Mouse (Mus musculus): ENCODE results near the gene Arhgap32. TPM values are rescaled to one million over a fixed set of nuclear protein-coding genes. Genes with fewer than 3 reads are reported as not detected.

Arhgap32 gene
- polyA plus RNA-seq, 1 experiment from 2014 or later = 4.1 TPM

DNA sequence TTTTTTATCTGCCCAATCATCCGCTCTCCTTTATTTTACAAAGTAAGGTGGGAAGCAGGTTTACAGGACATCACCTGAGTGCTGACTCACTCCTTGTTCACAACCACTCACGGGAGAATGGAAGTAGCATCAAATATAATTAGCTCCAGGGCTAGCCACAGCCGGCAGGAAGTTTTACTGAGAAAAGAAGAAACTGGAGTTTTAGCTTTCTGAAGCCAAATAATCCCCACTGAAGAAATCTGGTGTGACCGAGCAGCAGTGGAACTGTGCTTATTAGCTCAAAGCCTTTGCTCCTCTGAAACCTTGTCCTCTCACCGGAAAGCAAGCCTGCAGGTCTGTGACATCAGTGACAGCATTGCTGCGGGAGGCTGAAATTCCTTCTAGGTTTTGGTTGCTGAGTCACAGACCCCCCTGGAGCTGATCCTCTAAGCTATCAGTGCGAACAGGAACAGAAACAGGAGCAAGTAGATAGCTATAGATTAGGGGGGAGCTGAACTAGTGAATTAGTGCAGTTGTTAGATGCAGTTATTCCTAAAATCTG lies 88.6 kb downstream of the Arhgap32 start:
- no peaks in the 10 kb centered on the region for H3K9me3 ChIP-seq (ENCODE audit: control insufficient read depth, low read length)
- no peak overlapping the region for H3K4me2 ChIP-seq (ENCODE audit: low read length)
- no peaks in the 10 kb centered on the region for H3K4me1 ChIP-seq (ENCODE audit: control insufficient read depth in 2 of 2, insufficient read depth in 2 of 2, low read length in 2 of 2)
- no peak for ATAC-seq (ENCODE audit: insufficient number of reproducible peaks, insufficient read depth, low FRiP score, low read depth)
- no peak overlapping the region for H3K27ac ChIP-seq (replicated peaks in 1 of 2; ENCODE audit: control insufficient read depth in 1 of 2, insufficient read depth in 1 of 2, low read depth in 2 of 2, low read length in 2 of 2)
- no peak overlapping the region for H3K4me3 ChIP-seq (ENCODE audit: control insufficient read depth in 1 of 2, insufficient read depth in 1 of 2, low read depth in 1 of 2, low read length in 2 of 2)
- 43% methylated on average over 7 of the region's 7 CpGs for WGBS
- no peaks in the 10 kb centered on the region for H3K27me3 ChIP-seq (ENCODE audit: control insufficient read depth, insufficient read depth, low read length)
- no peak overlapping the region for H3K9ac ChIP-seq (ENCODE audit: low read length)
- H3K36me3 ChIP-seq (ENCODE audit: control insufficient read depth, insufficient read depth, low read length) = no peaks in the 10 kb centered on the region

DNA sequence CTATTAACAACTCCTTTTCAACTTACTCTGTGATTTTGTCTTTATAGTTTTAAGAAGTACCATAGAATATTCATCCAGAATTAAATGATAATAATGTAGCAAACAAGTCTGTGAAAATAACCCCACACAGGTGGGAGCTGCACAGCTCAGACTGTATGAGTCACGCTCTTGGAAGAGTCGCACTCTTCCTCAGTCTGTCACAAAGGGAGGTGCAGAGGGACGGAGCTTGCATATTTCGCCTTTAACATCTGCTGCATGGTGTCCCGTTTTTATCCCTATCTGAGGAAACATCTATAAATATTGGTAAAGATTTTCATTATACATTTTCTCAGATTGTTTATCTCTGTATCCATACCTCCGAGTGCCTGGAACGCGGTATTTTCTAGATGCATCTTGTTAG lies 91.2 kb downstream of the Arhgap32 start:
- Histone ChIP-seq H3K4me1 (ENCODE audit: control insufficient read depth in 2 of 2, insufficient read depth in 2 of 2, low read length in 2 of 2) (no peaks in the 10 kb centered on the region), H3K36me3 (ENCODE audit: control insufficient read depth, insufficient read depth, low read length) (no peaks in the 10 kb centered on the region), H3K27me3 (ENCODE audit: control insufficient read depth, insufficient read depth, low read length) (no peaks in the 10 kb centered on the region), H3K9me3 (ENCODE audit: control insufficient read depth, low read length) (no peaks in the 10 kb centered on the region), H3K9ac (ENCODE audit: low read length) (no peak overlapping the region), H3K4me2 (ENCODE audit: low read length) (no peak overlapping the region), H3K27ac (replicated peaks in 1 of 2; ENCODE audit: control insufficient read depth in 1 of 2, insufficient read depth in 1 of 2, low read depth in 2 of 2, low read length in 2 of 2) (no peak overlapping the region), H3K4me3 (ENCODE audit: control insufficient read depth in 1 of 2, insufficient read depth in 1 of 2, low read depth in 1 of 2, low read length in 2 of 2) (no peak overlapping the region)
- WGBS = 88% methylated on average over 8 of the region's 8 CpGs
- ATAC-seq (ENCODE audit: insufficient number of reproducible peaks, insufficient read depth, low FRiP score, low read depth) = no peak

DNA sequence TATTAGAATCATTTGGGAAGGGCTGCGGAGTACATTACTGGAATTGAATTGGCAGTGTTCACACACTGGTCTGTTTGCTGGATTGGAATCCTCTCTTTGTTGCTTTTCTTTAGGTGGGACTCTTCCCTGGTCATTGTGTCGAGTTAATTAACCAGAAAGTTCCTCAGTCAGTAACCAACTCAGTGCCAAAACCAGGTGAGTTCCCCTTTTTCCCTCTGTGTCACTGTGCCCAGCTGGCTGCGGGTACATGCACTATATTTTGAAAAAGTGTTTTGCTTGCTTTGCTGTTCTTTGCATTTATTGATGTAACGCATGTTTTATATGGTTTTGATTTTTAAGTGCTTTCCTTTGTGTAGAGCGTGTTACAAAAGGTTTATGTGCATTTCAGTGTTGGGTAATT lies 92.1 kb downstream of the Arhgap32 start:
- Histone ChIP-seq H3K9ac (ENCODE audit: low read length) (no peak overlapping the region), H3K4me1 (ENCODE audit: control insufficient read depth in 2 of 2, insufficient read depth in 2 of 2, low read length in 2 of 2) (no peaks in the 10 kb centered on the region), H3K4me2 (ENCODE audit: low read length) (no peak overlapping the region), H3K27ac (replicated peaks in 1 of 2; ENCODE audit: control insufficient read depth in 1 of 2, insufficient read depth in 1 of 2, low read depth in 2 of 2, low read length in 2 of 2) (no peak overlapping the region), H3K4me3 (ENCODE audit: control insufficient read depth in 1 of 2, insufficient read depth in 1 of 2, low read depth in 1 of 2, low read length in 2 of 2) (no peak overlapping the region), H3K36me3 (ENCODE audit: control insufficient read depth, insufficient read depth, low read length) (no peaks in the 10 kb centered on the region), H3K9me3 (ENCODE audit: control insufficient read depth, low read length) (no peaks in the 10 kb centered on the region), H3K27me3 (ENCODE audit: control insufficient read depth, insufficient read depth, low read length) (no peaks in the 10 kb centered on the region)
- 93% methylated on average over 5 of the region's 5 CpGs for WGBS
- no peak for ATAC-seq (ENCODE audit: insufficient number of reproducible peaks, insufficient read depth, low FRiP score, low read depth)

DNA sequence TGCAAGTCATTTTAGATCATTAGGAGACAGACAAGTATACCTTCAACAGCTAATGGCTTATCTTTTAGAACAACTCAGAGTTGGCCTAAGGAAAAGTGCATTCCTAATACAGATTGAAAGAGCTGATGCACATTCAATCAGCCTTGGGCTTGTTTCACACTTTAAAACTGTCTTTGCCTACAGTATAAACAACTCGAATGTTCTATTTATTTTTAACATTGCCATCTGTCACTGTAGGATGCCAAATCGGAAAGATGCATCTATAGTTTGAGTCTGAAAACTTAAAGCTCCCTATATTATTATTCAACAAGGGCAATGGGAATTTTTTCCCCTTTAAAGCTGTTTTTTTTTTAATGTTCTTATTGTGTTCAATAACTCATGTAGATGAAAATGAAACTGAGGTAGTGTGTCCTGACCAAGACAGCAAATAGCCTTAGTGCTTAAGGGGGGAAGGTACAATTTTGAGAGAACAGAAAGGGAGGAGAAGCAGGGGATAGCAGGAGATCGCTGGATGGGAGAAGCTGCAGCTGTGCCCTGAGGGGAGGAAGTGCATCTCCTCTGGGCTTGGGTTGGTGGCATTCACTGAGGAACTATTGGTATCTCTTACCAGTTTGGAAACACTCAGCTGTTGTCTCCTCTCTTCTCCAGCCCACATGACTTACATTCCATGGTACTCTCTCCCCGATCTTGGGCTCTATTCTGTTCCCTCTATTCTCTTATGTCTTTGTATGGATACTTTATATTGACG lies 101.1 kb downstream of the Arhgap32 start:
- no peak for ATAC-seq (ENCODE audit: insufficient number of reproducible peaks, insufficient read depth, low FRiP score, low read depth)
- H3K4me1 ChIP-seq (ENCODE audit: control insufficient read depth in 2 of 2, insufficient read depth in 2 of 2, low read length in 2 of 2) = peaks cover 2 to 8% of the 10 kb centered on the region in 2 experiments; a peak in 3 of 4 replicates
- no peak overlapping the region for H3K4me2 ChIP-seq (ENCODE audit: low read length)
- H3K9me3 ChIP-seq (ENCODE audit: control insufficient read depth, low read length) = no peaks in the 10 kb centered on the region
- WGBS = 60% methylated on average over 5 of the region's 5 CpGs
- H3K9ac ChIP-seq (ENCODE audit: low read length) = no peak overlapping the region
- no peak overlapping the region for H3K27ac ChIP-seq (replicated peaks in 1 of 2; ENCODE audit: control insufficient read depth in 1 of 2, insufficient read depth in 1 of 2, low read depth in 2 of 2, low read length in 2 of 2)
- H3K4me3 ChIP-seq (ENCODE audit: control insufficient read depth in 1 of 2, insufficient read depth in 1 of 2, low read depth in 1 of 2, low read length in 2 of 2) = no peak overlapping the region
- H3K36me3 ChIP-seq (ENCODE audit: control insufficient read depth, insufficient read depth, low read length) = no peaks in the 10 kb centered on the region
- no peaks in the 10 kb centered on the region for H3K27me3 ChIP-seq (ENCODE audit: control insufficient read depth, insufficient read depth, low read length)

DNA sequence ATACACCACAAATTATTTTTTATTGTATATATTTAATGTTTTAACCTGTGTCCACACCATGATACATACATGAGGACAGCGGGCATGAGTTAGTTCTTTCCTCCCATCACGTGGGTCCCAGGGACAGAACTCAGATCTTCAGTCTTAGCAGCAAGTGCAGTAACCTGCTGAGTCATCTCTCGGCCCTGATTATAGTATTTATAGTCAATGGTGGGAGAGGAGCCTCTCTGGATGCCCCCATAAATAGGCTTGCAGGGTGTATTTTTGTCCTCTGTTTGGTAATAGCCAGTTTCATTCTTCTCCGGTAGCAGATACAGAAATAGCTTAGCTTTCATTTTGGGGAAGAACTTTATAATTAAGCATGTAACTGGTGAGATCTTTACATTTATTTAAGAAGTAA lies 103.5 kb downstream of the Arhgap32 start:
- Histone ChIP-seq H3K4me3 (ENCODE audit: control insufficient read depth in 1 of 2, insufficient read depth in 1 of 2, low read depth in 1 of 2, low read length in 2 of 2) (no peak overlapping the region), H3K36me3 (ENCODE audit: control insufficient read depth, insufficient read depth, low read length) (no peaks in the 10 kb centered on the region), H3K4me2 (ENCODE audit: low read length) (peak overlapping the region; percentile 22), H3K9me3 (ENCODE audit: control insufficient read depth, low read length) (no peaks in the 10 kb centered on the region), H3K27me3 (ENCODE audit: control insufficient read depth, insufficient read depth, low read length) (no peaks in the 10 kb centered on the region), H3K4me1 (ENCODE audit: control insufficient read depth in 2 of 2, insufficient read depth in 2 of 2, low read length in 2 of 2) (peaks cover 14 to 28% of the 10 kb centered on the region in 2 experiments), H3K27ac (replicated peaks in 1 of 2; ENCODE audit: control insufficient read depth in 1 of 2, insufficient read depth in 1 of 2, low read depth in 2 of 2, low read length in 2 of 2) (0 out of 4 replicates have a peak overlapping the region, but pooled peaks of 1 of the 2 experiments have one; percentile 30), H3K9ac (ENCODE audit: low read length) (no peak overlapping the region)
- ATAC-seq (ENCODE audit: insufficient number of reproducible peaks, insufficient read depth, low FRiP score, low read depth) = 0 out of 2 replicates have a peak, but pooled peaks have one; percentile 54
- WGBS = 37% methylated on average over 4 of the region's 4 CpGs

DNA sequence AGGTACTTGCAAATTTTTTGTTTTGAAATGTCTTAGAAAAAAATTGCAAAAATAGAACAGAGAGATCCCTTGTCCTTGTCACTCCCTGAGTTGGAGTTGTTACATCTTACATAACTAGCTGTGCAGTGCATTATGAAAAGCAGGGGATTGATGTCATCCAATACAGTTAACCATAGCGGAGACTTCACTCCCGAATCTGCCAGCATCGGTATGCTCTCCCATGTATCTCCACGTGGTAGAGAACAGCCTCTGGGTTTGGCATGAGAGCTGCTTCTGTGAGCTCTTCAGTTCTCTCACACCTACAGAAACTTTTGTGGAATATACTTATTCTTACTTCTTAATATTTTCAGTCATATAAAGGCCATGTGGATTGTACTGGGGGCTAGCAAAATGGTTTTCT lies 106.2 kb downstream of the Arhgap32 start:
- ATAC-seq (ENCODE audit: insufficient number of reproducible peaks, insufficient read depth, low FRiP score, low read depth) = no peak
- peaks cover 16 to 44% of the 10 kb centered on the region in 2 experiments for H3K4me1 ChIP-seq (ENCODE audit: control insufficient read depth in 2 of 2, insufficient read depth in 2 of 2, low read length in 2 of 2)
- 74% methylated on average over 4 of the region's 4 CpGs for WGBS

DNA sequence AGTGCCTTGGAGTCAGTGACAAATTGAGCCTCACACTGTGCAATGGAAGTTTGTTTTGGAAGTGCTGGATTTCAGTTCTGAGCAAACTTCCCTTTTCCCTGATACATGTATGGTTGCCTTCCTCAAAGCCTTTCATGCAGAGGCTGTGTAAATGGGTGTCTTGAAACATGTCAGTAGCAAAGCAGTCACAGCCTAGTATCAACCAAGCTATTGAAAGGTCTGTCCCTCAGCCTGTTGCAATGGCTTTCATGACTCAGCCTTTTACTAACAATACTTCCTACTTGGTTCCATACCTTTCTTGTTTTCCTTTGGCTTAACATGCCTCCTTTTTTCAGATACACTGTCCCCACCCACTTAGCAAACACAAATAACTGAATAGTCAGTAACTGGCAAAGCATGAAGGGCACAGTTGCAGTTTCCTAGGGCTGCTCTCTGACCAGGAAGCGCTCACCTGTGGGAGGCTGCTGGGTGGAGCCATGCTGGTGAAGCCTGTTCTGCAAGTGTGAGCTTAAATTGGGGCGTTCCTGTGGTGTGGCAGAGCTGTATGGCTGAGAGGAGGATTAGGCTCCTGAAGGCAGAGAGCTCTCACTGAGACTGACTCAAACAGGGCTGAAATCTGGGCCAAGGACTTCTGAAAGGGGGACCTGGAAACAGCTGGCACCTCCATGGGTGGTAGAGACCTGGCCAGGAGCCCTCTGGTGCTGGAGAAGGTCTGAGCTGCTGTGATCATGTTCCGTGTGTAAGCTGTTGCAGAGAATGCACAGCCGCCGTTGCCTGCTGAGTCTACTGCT lies 108.0 kb downstream of the Arhgap32 start:
- Histone ChIP-seq H3K27me3 (ENCODE audit: control insufficient read depth, insufficient read depth, low read length) (no peaks in the 10 kb centered on the region), H3K36me3 (ENCODE audit: control insufficient read depth, insufficient read depth, low read length) (no peaks in the 10 kb centered on the region), H3K4me2 (ENCODE audit: low read length) (peak overlapping the region; percentile 36), H3K9me3 (ENCODE audit: control insufficient read depth, low read length) (no peaks in the 10 kb centered on the region), H3K4me1 (ENCODE audit: control insufficient read depth in 2 of 2, insufficient read depth in 2 of 2, low read length in 2 of 2) (peaks cover 16 to 41% of the 10 kb centered on the region in 2 experiments), H3K27ac (replicated peaks in 1 of 2; ENCODE audit: control insufficient read depth in 1 of 2, insufficient read depth in 1 of 2, low read depth in 2 of 2, low read length in 2 of 2) (peak overlapping the region; percentile 20 to 41), H3K4me3 (ENCODE audit: control insufficient read depth in 1 of 2, insufficient read depth in 1 of 2, low read depth in 1 of 2, low read length in 2 of 2) (peak overlapping the region in 1 of 2 experiments; percentile 2; a peak in 2 of 4 replicates), H3K9ac (ENCODE audit: low read length) (peak overlapping the region; percentile 44; the same call in 1 of the 2 replicates)
- 26% methylated on average over 5 of the region's 5 CpGs for WGBS
- ATAC-seq (ENCODE audit: insufficient number of reproducible peaks, insufficient read depth, low FRiP score, low read depth) = no peak

More for the DNA sequence above, 106.2 kb downstream of the Arhgap32 start:
- Histone ChIP-seq H3K36me3 (ENCODE audit: control insufficient read depth, insufficient read depth, low read length) (no peaks in the 10 kb centered on the region), H3K4me3 (ENCODE audit: control insufficient read depth in 1 of 2, insufficient read depth in 1 of 2, low read depth in 1 of 2, low read length in 2 of 2) (no peak overlapping the region), H3K27ac (replicated peaks in 1 of 2; ENCODE audit: control insufficient read depth in 1 of 2, insufficient read depth in 1 of 2, low read depth in 2 of 2, low read length in 2 of 2) (no peak overlapping the region), H3K9me3 (ENCODE audit: control insufficient read depth, low read length) (no peaks in the 10 kb centered on the region), H3K9ac (ENCODE audit: low read length) (no peak overlapping the region), H3K4me2 (ENCODE audit: low read length) (no peak overlapping the region), H3K27me3 (ENCODE audit: control insufficient read depth, insufficient read depth, low read length) (no peaks in the 10 kb centered on the region)
